Mouse (Mus musculus) gastrocnemius, adult 18-20 months (tissue): ENCODE data around the gene Gm6592. TPM values are rescaled to one million over a fixed set of nuclear protein-coding genes. Genes with fewer than 3 reads are reported as not detected.
"Not testable (repeated sequence)": the region's sequence is repeated elsewhere in the genome, so short reads cannot be mapped to it uniquely, and the experiment has no call there.

ENCODE experiments used
- DNase-seq: peaks from one replicate; pipeline ENCODE4 v3.0.0; 2021; ENCODE audit warnings: low spot score
- long read RNA-seq, 2 experiments: library from polyadenylated mRNA; stranded (forward); transcript quantifications; one replicate each; pipeline ENCODE4 v2.0.0; 2021
- total RNA-seq, 2 experiments: library from RNA; stranded (reverse); gene quantifications; 2 replicates each; pipeline ENCODE4 v1.2.3; 2021

Gm6592 gene
- total RNA-seq, result not detected
- long read RNA-seq, experiment 1, result 0 reads
- long read RNA-seq, experiment 2, result 0 reads

DNA sequence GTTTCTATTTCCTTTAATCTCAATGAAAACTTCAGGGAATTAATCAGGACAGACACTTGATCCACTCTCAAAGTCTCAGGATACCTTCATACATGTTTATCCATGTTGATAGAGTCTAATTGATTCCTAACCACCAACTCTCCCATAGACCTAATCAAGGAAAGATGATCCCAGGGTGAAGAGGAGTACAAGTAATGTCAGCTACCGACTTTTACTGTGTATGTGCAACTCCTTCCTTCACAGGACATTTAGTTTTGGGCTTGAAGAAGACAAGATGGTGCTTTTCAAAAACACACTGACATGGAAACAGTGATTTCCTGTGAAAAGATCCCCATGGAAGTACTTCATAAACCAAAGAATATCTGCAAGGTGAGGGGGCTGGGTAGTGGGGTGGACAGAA, at the start of gene Gm6592:
Gene Gm6592, plus strand, starts transcription at position 301 of the 400 bp plus-strand sequence.
- DNase-seq, result no peak

GRCm38 (mm10) chrX:8803391-8803790, 40.4 kb upstream of the Gm6592 start, which contains the start of gene Ssxb5:
TSS of gene Ssxb5 (plus strand) at chrX:8803691.
- DNase-seq, result not testable (repeated sequence)

DNA sequence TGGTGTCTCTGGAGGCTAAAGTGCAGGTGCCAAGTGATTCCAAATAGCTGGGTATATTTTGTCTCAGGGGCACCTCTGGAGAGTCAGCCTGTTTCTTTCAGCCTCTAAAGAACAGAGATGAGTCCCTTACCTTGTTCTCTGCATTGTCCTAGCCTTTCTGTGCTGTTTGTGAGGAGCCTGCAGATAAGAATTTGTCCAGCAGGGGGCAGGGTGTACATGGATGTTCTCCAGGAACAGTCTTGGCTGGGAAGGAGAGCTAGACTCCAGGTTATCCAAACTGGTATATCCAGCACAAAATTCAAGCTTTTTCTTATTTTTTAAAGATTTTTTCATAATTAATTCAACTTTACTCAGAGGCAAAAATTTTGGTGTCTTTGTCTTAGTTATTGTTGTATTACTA, 11.8 kb upstream of the Gm6592 start:
- peak; percentile 9 for DNase-seq

DNA sequence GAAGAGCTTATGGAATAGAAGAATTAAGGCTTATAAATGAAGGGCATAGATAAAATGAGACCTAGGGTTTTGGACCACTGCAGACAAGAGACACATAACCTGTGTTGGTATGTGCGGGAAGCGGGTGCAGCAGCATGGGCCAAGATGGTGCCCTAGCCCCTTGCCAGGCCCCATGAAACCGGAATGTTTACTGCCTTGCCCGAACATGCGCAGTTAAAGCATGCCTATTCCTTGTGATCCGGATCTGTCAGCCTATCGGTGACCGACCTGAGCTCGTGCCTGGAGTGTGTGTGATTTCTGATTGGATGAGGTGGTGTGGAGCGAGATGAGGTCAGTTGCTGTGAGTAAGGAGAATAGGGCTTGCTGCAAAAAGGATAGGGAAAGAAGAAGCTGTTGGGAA, 8.7 kb downstream of the Gm6592 start:
- DNase-seq, result no peak

DNA sequence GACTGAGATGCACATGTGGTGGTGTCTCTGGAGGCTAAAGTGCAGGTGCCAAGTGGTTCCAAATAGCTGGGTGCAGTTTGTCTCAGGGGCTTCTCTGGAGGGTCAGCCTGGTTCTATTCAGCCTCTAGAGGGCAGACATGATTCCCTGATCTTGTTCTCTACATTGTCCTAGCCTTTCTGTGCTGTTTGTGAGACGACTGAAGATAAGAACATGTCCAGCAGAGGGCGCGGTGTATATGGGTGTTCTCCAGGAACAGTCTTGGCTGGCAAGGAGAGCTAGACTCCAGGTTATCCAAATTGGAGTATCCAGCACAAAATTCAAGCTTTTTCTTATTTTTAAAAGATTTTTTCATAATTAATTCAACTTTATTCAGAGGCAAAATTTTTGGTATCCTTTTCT, 20.5 kb downstream of the Gm6592 start:
- DNase-seq, result peak; percentile 18

- not testable (repeated sequence) for DNase-seq
These were observed 30.2 kb downstream of the Gm6592 start, which contains the start of gene Gm5751 for GRCm38 (mm10) chrX:8873953-8874352. TSS of gene Gm5751 (plus strand) at chrX:8874253.

- no peak for DNase-seq
These were observed 40.5 kb downstream of the Gm6592 start for GRCm38 (mm10) chrX:8884336-8884735.

DNA sequence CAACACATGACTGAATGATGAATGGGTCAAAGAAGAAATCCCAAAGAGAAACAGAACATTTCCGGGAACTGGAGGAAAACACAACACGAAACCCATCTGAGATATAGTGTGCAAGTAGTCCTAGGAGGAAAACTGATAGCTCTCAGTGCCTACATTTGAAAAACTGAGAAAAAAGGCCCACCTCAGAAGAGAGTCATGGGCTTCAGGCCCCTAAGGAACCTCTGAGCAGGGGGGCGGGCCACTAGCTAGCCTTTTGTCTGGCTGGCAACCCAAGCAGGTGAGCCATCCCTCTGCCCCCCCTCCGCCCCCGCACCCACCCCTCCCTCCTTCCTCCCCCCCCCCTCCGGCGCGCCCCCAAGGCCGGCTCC, 48.2 kb downstream of the Gm6592 start:
- no peak for DNase-seq

GRCm38 (mm10) chrX:8892343-8893155, 48.8 kb downstream of the Gm6592 start, which contains the start of gene B630019K06Rik:
TSS of gene B630019K06Rik (plus strand) at chrX:8892382.
- peak; percentile 42 for DNase-seq

GRCm38 (mm10) chrX:8893182-8893651, 49.4 kb downstream of the Gm6592 start:
- DNase-seq, result peak; percentile 0

Other genes with a start within 250 kb of the Gm6592 start
- not detected for gene Ssxb8, start 153.2 kb upstream of the Gm6592 start, total RNA-seq
- not detected for gene Ssx9, start 95.6 kb upstream of the Gm6592 start, total RNA-seq
- not detected for gene Ssxb5, start 40.3 kb upstream of the Gm6592 start, total RNA-seq
- gene Gm5751, start 30.3 kb downstream of the Gm6592 start, total RNA-seq, result not detected
- under 1 TPM; 0.23 to 0.28 TPM for gene B630019K06Rik, start 48.4 kb downstream of the Gm6592 start, total RNA-seq
- gene Fthl17b, start 119.0 kb downstream of the Gm6592 start, total RNA-seq, result not detected
- gene Fthl17c, start 132.6 kb downstream of the Gm6592 start, total RNA-seq, result not detected
- gene Fthl17d, start 142.8 kb downstream of the Gm6592 start, total RNA-seq, result not detected
- gene Fthl17e, start 189.5 kb downstream of the Gm6592 start, total RNA-seq, result not detected
- gene Fthl17f, start 219.0 kb downstream of the Gm6592 start, total RNA-seq, result not detected